Mouse (Mus musculus): Measurements from ENCODE around the gene Mpzl1. TPM values are rescaled to one million over a fixed set of nuclear protein-coding genes. Genes with fewer than 3 reads are reported as not detected.

Mpzl1 gene
- polyA plus RNA-seq, 1 experiment from 2014 or later, result 157 TPM

GRCm38 (mm10) chr1:165589280-165590048 is 44.9 kb downstream of the Mpzl1 start:
- ATAC-seq (ENCODE audit: low read depth) (peak; percentile 58; the same call in 1 of the 2 replicates), DNase-seq (ENCODE audit: low spot score) (peak; percentile 81)

DNA sequence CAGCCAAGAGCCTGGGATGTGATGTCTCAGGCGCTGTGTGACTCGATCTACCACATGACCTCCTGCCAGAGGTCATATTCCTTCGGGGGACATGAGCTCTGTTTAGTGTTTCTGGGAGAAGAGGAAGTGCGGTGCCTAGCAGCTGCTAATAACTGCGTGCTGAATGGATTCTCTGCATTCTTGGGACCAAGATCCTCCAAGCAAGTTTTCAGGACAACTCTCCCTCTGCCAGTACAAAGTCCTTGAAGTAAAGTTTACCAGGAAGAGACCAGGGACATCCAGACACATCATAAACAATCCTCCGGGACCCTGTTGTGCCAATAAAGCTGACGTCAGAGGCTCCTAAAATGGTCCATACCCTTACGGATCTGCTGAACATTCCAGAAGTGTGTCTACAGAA is 46.5 kb downstream of the Mpzl1 start:
- 19% methylated on average over 8 of the region's 8 CpGs for WGBS

More at GRCm38 (mm10) chr1:165589280-165590048, 44.9 kb downstream of the Mpzl1 start:
- no peak overlapping the region for H3K4me2 ChIP-seq (ENCODE audit: low read depth, low read length)
- H3K27me3 ChIP-seq (replicated peaks; ENCODE audit: control insufficient read depth, insufficient read depth, low read length), result no peaks in the 10 kb centered on the region
- H3K4me3 ChIP-seq (ENCODE audit: low read depth, low read length), result no peak overlapping the region
- H3K9ac ChIP-seq (ENCODE audit: low read depth, low read length), result 0 out of 2 replicates have a peak overlapping the region, but pooled peaks have one; percentile 1
- 30% methylated on average over 10 of the region's 10 CpGs for WGBS
- H3K36me3 ChIP-seq (ENCODE audit: control insufficient read depth, insufficient read depth, low read length), result peaks cover 37% of the 10 kb centered on the region
- H3K4me1 ChIP-seq (ENCODE audit: control insufficient read depth, insufficient read depth, low read length), result peaks cover 5% of the 10 kb centered on the region; the same call in 1 of the 2 replicates
- peak overlapping the region; percentile 48 for H3K27ac ChIP-seq (replicated peaks; ENCODE audit: low read depth, low read length)
- no peaks in the 10 kb centered on the region for H3K9me3 ChIP-seq (ENCODE audit: control insufficient read depth, low read length)

DNA sequence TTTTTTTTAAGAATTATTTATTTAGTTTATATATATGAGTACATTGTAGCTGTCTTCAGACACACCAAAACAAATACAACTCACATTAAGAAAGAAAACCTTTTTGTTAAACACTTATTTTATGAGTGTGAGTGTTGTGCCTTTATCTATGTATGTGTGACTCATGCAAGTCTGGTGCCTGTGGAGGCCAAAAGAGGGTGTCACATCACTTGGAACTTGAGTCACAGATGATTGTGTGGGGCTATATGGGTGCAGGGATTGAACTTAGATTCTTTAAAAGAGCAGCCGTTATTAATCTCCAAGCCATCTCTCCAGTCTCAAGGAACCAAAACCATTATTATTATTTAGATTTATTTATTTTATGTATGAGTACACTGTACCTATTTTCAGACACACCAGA is 48.0 kb downstream of the Mpzl1 start:
- no peak overlapping the region for H3K4me2 ChIP-seq (ENCODE audit: low read depth, low read length)
- 85% methylated on average over 1 of the region's 1 CpGs for whole genome bisulfite sequencing
- H3K27me3 ChIP-seq (replicated peaks; ENCODE audit: control insufficient read depth, insufficient read depth, low read length), result no peaks in the 10 kb centered on the region
- no peak overlapping the region for H3K27ac ChIP-seq (replicated peaks; ENCODE audit: low read depth, low read length)
- DNase-seq (ENCODE audit: low spot score) (no peak), ATAC-seq (ENCODE audit: low read depth) (no peak)
- H3K9ac ChIP-seq (ENCODE audit: low read depth, low read length), result no peak overlapping the region
- H3K36me3 ChIP-seq (ENCODE audit: control insufficient read depth, insufficient read depth, low read length), result peaks cover 7% of the 10 kb centered on the region; the same call in 1 of the 2 replicates
- H3K4me3 ChIP-seq (ENCODE audit: low read depth, low read length), result no peak overlapping the region
- H3K9me3 ChIP-seq (ENCODE audit: control insufficient read depth, low read length), result no peaks in the 10 kb centered on the region
- peaks cover 5% of the 10 kb centered on the region; the same call in 1 of the 2 replicates for H3K4me1 ChIP-seq (ENCODE audit: control insufficient read depth, insufficient read depth, low read length)

More for the DNA sequence above, 46.5 kb downstream of the Mpzl1 start:
- peaks cover 21% of the 10 kb centered on the region for H3K36me3 ChIP-seq (ENCODE audit: control insufficient read depth, insufficient read depth, low read length)
- H3K4me3 ChIP-seq (ENCODE audit: low read depth, low read length), result no peak overlapping the region
- H3K9me3 ChIP-seq (ENCODE audit: control insufficient read depth, low read length), result no peaks in the 10 kb centered on the region
- no peak overlapping the region for H3K9ac ChIP-seq (ENCODE audit: low read depth, low read length)
- no peak overlapping the region for H3K4me2 ChIP-seq (ENCODE audit: low read depth, low read length)
- no peaks in the 10 kb centered on the region for H3K27me3 ChIP-seq (replicated peaks; ENCODE audit: control insufficient read depth, insufficient read depth, low read length)
- peaks cover 5% of the 10 kb centered on the region; the same call in 1 of the 2 replicates for H3K4me1 ChIP-seq (ENCODE audit: control insufficient read depth, insufficient read depth, low read length)
- no peak overlapping the region; the same call in 1 of the 2 replicates for H3K27ac ChIP-seq (replicated peaks; ENCODE audit: low read depth, low read length)
- DNase-seq (ENCODE audit: low spot score) (peak; percentile 30), ATAC-seq (ENCODE audit: low read depth) (no peak)

DNA sequence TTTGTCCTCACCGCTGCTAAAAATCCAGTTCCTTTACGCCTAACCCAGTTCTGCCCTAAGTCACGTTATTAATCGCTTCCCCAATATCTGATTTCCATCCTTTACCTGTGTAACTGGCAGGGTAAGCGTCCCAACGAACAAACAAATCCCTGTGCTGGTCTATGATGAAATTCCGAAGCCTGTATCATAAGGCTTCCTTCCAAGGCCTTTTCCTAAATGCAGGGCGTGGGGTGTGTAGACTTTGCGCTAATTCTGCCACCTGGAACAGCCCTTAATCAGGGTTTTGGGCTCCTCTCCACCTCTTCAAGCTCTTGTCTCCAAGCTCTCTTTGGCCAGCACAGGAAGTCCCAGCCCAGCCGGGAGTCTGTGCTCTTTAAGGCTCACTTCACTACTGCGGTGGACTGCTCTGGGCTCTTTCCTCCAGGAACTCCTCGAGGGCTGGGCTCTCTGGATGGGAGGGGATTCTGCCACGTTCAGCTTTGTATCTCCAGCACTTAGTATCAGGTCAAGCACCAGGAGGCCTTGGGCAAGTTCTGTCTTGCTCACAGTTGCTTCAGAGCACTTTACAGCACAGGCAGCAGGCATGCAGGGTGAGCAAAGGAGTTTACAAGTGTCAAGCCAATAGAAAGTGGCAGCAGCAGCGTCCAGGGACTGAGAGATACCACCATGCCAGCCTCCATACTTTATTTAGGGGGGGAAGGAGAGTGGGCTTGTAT is 48.8 kb downstream of the Mpzl1 start:
- H3K9me3 ChIP-seq (ENCODE audit: control insufficient read depth, low read length), result no peaks in the 10 kb centered on the region
- ATAC-seq (ENCODE audit: low read depth) (no peak), DNase-seq (ENCODE audit: low spot score) (no peak)
- H3K27ac ChIP-seq (replicated peaks; ENCODE audit: low read depth, low read length), result no peak overlapping the region
- H3K4me3 ChIP-seq (ENCODE audit: low read depth, low read length), result no peak overlapping the region
- H3K4me1 ChIP-seq (ENCODE audit: control insufficient read depth, insufficient read depth, low read length), result peaks cover 5% of the 10 kb centered on the region; the same call in 1 of the 2 replicates
- H3K36me3 ChIP-seq (ENCODE audit: control insufficient read depth, insufficient read depth, low read length), result 0 out of 2 replicates have a peak, but pooled peaks cover 3% of the 10 kb centered on the region
- H3K27me3 ChIP-seq (replicated peaks; ENCODE audit: control insufficient read depth, insufficient read depth, low read length), result no peaks in the 10 kb centered on the region
- 60% methylated on average over 14 of the region's 14 CpGs for WGBS
- H3K4me2 ChIP-seq (ENCODE audit: low read depth, low read length), result no peak overlapping the region
- H3K9ac ChIP-seq (ENCODE audit: low read depth, low read length), result no peak overlapping the region

GRCm38 (mm10) chr1:165583529-165584184 is 50.7 kb downstream of the Mpzl1 start:
- Histone ChIP-seq H3K4me2 (ENCODE audit: low read depth, low read length) (no peak overlapping the region), H3K4me3 (ENCODE audit: low read depth, low read length) (no peak overlapping the region), H3K27me3 (replicated peaks; ENCODE audit: control insufficient read depth, insufficient read depth, low read length) (no peaks in the 10 kb centered on the region), H3K9me3 (ENCODE audit: control insufficient read depth, low read length) (peaks cover 5% of the 10 kb centered on the region; the same call in 1 of the 2 replicates), H3K27ac (replicated peaks; ENCODE audit: low read depth, low read length) (no peak overlapping the region), H3K36me3 (ENCODE audit: control insufficient read depth, insufficient read depth, low read length) (no peaks in the 10 kb centered on the region), H3K4me1 (ENCODE audit: control insufficient read depth, insufficient read depth, low read length) (0 out of 2 replicates have a peak, but pooled peaks cover 5% of the 10 kb centered on the region), H3K9ac (ENCODE audit: low read depth, low read length) (no peak overlapping the region)
- 31% methylated on average over 12 of the region's 12 CpGs for WGBS
- peak; percentile 92 for DNase-seq (ENCODE audit: low spot score)
- ATAC-seq (ENCODE audit: low read depth), result peak; percentile 71

DNA sequence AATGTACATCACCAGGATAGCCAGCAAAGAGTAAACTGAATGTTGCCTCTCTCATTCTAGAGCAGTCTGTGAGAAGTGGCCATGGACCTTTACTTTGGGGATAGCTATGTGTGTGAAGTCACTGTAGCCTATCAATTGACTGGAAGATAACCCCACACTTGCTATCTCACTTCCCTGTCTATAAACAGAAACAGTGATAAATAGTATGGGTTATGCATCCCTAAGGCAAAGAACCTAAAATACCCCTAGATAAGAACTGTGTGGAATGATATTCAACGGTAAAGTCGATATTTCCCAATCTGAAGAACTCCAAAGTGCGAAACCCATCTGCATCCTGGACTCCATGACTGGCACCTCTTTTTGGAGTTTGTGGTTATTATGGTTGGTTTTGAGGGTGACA is 53.1 kb downstream of the Mpzl1 start:
- Histone ChIP-seq H3K4me1 (ENCODE audit: control insufficient read depth, insufficient read depth, low read length) (no peaks in the 10 kb centered on the region), H3K27me3 (replicated peaks; ENCODE audit: control insufficient read depth, insufficient read depth, low read length) (no peaks in the 10 kb centered on the region), H3K9ac (ENCODE audit: low read depth, low read length) (no peak overlapping the region), H3K9me3 (ENCODE audit: control insufficient read depth, low read length) (peaks cover 5% of the 10 kb centered on the region; the same call in 1 of the 2 replicates), H3K4me2 (ENCODE audit: low read depth, low read length) (no peak overlapping the region), H3K27ac (replicated peaks; ENCODE audit: low read depth, low read length) (no peak overlapping the region), H3K4me3 (ENCODE audit: low read depth, low read length) (no peak overlapping the region), H3K36me3 (ENCODE audit: control insufficient read depth, insufficient read depth, low read length) (no peaks in the 10 kb centered on the region)
- DNase-seq (ENCODE audit: low spot score) (no peak), ATAC-seq (ENCODE audit: low read depth) (no peak)
- 92% methylated on average over 3 of the region's 3 CpGs for WGBS

GRCm38 (mm10) chr1:165579332-165579731 is 55.0 kb downstream of the Mpzl1 start:
- Histone ChIP-seq H3K36me3 (ENCODE audit: control insufficient read depth, insufficient read depth, low read length) (no peaks in the 10 kb centered on the region), H3K9ac (ENCODE audit: low read depth, low read length) (no peak overlapping the region), H3K4me2 (ENCODE audit: low read depth, low read length) (no peak overlapping the region), H3K4me1 (ENCODE audit: control insufficient read depth, insufficient read depth, low read length) (no peaks in the 10 kb centered on the region), H3K4me3 (ENCODE audit: low read depth, low read length) (no peak overlapping the region), H3K9me3 (ENCODE audit: control insufficient read depth, low read length) (peaks cover 5% of the 10 kb centered on the region; the same call in 1 of the 2 replicates), H3K27ac (replicated peaks; ENCODE audit: low read depth, low read length) (no peak overlapping the region), H3K27me3 (replicated peaks; ENCODE audit: control insufficient read depth, insufficient read depth, low read length) (no peaks in the 10 kb centered on the region)
- DNase-seq (ENCODE audit: low spot score), result no peak
- ATAC-seq (ENCODE audit: low read depth), result no peak
- 51% methylated on average over 5 of the region's 5 CpGs for WGBS

- Histone ChIP-seq H3K4me2 (ENCODE audit: low read depth, low read length) (no peak overlapping the region), H3K9me3 (ENCODE audit: control insufficient read depth, low read length) (peaks cover 5% of the 10 kb centered on the region; the same call in 1 of the 2 replicates), H3K27ac (replicated peaks; ENCODE audit: low read depth, low read length) (no peak overlapping the region), H3K36me3 (ENCODE audit: control insufficient read depth, insufficient read depth, low read length) (no peaks in the 10 kb centered on the region), H3K27me3 (replicated peaks; ENCODE audit: control insufficient read depth, insufficient read depth, low read length) (no peaks in the 10 kb centered on the region), H3K9ac (ENCODE audit: low read depth, low read length) (no peak overlapping the region), H3K4me3 (ENCODE audit: low read depth, low read length) (no peak overlapping the region), H3K4me1 (ENCODE audit: control insufficient read depth, insufficient read depth, low read length) (no peaks in the 10 kb centered on the region)
- DNase-seq (ENCODE audit: low spot score), result no peak
- 75% methylated on average over 9 of the region's 9 CpGs for WGBS
- no peak for ATAC-seq (ENCODE audit: low read depth)
Measured at GRCm38 (mm10) chr1:165576459-165577112, 57.8 kb downstream of the Mpzl1 start.

All from embryonic facial prominence, embryonic 14.5 days (tissue).